Mouse (Mus musculus): ENCODE data around the gene Rho.

Gene Rho

DNA sequence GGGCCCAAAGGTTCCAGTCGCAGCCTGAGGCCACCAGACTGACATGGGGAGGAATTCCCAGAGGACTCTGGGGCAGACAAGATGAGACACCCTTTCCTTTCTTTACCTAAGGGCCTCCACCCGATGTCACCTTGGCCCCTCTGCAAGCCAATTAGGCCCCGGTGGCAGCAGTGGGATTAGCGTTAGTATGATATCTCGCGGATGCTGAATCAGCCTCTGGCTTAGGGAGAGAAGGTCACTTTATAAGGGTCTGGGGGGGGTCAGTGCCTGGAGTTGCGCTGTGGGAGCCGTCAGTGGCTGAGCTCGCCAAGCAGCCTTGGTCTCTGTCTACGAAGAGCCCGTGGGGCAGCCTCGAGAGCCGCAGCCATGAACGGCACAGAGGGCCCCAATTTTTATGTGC lies at the start of gene Rho:
Gene Rho, plus strand, starts transcription at position 110 of the 400 bp plus-strand sequence.
- DNase-seq (ENCODE audit: low spot score): no peak

DNA sequence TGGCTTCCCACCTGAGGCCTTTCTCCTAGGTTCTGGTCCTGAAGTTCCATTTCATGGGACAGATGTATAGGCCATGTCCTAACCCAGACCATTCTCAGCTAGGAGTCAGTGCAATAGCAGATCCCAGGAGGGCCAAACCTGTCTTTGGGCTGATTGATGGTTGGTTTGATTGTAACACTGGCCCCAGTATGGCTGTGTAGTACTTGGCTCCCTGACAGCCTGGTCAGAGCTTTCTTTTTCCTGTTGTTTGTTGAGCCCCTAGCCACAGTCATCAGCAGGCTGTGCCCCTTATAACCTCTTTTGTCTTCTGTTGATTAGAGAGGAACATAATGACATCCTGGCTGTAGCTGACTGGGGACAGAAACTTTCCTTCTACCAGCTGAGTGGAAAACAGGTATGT lies 47.5 kb upstream of the Rho start:
- DNase-seq (ENCODE audit: low spot score): no peak

DNA sequence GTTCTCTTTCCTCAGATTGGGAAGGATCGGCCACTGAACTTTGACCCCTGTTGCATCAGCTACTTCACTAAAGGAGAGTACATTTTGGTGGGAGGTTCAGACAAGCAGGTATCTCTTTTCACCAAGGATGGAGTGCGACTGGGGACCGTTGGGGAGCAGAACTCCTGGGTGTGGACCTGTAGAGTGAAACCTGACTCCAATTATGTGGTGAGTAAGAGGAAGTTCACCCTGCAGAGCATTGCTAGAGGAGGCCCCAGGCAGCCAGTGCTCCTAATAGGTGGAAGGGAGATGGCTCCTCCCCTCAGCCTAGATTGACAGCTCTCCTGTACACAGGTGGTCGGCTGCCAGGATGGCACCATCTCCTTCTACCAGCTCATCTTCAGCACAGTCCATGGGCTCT lies 44.7 kb upstream of the Rho start:
- no peak for DNase-seq (ENCODE audit: low spot score)

DNA sequence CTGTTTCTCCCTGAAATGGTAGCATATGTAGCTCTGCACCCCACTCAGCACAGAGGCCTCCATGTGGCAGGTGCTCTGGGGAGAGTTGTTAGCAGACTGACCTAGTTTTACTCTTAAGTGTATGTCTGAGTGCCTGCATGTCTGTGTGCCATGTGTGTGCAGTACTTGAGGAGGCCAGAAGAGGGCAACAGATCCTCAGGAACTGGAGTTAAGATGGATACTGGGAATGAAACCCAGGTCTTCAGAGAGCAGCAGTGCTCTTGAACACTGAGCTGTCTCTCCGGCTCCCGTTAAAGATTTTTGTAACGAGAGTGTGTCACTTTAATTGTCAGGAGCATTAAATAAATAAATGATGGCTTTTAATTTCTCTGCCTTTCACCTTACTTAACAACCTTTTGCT lies 43.3 kb upstream of the Rho start:
- no peak for DNase-seq (ENCODE audit: low spot score)

DNA sequence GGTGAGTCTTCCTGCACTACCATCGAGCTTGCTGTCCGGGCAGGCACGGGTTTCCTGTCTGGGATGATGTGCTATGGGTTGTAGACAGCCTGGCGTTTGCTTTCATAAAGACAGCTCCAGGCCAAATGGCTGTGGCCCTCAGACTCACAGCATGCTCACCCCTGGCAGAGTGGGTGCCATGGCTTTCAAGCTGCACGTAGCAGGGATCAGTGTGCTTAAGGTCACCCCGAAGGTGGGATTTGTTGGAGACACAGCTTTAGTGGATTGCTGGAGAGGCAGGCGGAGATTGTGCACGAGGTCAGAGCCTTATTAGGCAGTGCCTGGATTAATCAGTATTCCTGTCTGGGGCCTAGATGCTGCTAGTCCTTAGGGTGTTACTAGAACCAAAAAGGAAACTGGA lies 40.9 kb upstream of the Rho start:
- DNase-seq (ENCODE audit: low spot score): no peak

DNA sequence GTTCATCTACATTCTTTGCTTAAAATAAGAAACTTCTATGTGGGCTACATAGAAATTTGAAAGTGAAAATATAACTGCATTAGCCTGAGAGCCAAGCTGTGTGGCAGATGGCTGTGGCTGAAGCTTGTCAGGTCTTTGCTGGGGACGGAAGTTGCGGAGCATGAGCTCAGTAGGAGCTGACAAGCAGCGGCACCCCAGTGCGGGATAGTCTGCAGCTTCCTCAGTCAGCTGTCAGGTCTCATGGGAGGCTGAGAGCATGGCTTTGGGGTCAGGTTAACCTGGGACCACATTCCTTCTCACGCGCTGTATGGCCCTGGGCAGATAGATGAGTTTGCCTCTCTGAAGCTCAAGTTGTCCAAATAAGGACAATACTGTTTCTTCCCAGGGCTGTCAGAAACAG lies 40.5 kb upstream of the Rho start:
- DNase-seq (ENCODE audit: low spot score): no peak

DNA sequence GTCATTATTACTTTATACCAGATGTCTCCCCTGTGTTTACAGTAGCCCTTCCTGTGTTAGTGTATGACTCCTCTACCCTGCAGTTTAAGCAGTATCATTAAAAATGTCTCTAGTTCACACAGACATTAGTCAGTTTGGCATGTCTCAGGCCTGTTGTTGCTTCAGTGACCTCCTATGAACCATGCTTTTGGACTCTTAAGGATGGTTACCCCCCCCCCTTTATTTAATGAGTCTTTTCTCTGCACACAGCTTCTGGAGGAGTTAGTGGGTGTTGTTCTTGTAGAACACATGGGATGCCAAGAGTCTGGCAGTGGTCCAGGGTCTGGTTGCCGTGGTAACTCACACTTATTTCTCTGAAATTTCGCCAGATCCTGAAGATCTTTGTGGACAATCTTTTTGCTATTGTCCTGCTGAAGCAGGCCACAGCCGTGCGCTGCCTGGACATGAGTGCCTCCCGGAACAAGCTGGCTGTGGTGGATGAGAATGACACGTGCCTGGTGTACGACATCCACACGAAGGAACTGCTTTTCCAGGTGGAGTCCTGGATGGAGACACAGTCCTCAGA lies 40.0 kb upstream of the Rho start:
- DNase-seq (ENCODE audit: low spot score): peak; percentile 79

DNA sequence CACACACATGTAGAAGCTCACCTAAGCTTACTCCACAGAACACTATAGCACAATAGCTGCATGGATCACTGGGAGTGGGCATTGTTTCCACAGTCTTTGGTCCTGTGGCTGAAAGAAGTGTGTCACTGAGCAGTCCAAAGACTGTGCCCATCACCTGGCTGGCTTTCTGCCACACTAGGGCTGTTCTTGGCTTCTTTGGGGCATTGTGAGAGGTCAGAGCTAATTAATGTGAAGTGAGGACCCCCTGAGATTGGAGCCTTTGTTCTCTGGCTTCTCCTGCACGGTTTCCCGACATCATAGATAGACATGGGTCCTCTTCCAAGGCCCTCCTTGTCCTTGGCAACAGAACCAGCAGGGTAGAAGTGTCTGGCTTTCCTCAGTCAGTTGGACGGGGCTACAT lies 39.2 kb upstream of the Rho start:
- no peak for DNase-seq (ENCODE audit: low spot score)

DNA sequence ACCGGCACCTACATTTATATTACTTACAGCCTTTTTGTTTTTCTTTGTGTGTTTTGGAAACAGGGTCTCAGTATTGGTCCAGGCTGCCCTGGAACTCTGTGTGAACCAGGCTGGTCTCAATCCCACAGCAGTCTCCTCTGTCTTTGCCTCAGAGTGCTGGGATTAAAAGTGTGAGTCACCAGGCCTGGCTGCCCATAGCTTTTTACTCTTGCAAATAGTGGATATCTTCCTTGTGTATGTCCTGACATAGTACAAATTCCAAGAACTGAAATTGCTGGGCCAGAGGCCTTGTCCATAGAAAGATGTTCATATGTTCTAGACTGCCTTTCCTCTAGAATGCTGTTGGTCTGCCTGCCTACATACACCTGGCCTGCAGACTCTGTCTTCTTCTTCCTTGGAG lies 35.2 kb upstream of the Rho start:
- DNase-seq (ENCODE audit: low spot score): no peak

DNA sequence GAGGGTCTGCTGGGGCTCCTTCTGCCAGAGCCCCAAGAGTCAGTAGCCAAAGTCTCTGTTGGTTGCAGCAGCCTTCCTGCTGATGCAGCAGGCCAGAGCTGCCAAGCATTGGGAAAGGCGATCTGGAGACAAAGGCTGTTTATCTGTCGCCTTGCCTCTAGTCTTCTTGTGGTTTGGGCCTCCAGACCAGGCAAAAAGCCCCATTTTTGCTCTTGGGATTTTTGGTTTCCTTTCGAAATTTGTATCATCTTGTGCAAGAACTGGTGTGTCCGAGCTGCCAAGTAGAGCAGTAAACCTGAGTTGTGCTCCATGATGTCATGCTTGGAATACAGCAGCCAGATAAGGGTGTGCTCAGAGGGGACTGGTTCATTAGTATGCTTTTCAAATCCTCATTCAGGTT lies 34.4 kb upstream of the Rho start:
- DNase-seq (ENCODE audit: low spot score): no peak

DNA sequence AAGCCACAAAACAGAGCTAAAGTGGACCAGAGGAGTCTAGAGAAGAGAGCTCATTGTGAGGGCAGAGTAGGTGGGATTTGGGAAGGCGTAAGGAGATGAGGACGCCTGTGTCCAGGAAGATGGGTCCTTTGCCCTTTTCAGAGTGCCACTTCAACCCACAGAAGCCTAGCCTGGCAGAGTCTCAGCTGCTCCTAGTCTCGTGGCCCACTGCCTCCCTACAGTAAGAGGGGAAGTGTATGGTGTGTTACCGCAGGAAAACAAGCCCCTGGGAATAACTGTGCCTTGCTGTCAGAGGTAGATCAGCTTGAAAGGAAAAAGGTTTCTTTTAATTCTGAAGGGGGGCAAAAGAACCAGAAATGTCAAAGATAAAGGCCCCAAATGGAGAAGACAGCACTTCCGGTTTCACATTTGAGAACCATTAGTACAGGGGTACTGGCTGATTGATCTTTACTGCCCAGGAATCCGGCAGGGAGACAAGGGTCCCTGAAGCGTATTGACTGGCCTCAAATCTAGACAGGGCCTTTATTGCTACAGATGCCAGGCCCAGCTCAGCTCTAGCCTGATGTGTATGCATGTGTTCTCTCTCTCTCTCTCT lies 33.5 kb upstream of the Rho start:
- no peak for DNase-seq (ENCODE audit: low spot score)

DNA sequence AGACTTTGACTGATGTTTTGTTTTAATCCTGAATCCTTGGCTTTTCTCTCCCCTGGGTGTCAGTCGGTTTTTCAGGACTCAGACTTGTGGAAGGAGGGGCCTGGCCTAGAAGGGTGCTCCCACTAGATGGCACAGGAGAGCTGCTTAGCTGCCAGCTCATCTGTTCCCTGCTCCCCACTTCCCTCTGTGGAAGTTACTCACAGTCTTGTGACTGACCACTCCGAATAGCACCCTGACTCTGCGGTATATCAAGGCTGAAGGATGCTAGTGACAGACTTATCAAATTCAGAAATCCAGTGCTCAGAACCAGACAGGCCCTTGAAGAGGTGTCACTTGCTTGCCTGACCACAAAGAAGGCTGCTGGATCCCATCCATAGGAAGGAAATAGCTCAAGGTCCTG lies 30.5 kb upstream of the Rho start:
- DNase-seq (ENCODE audit: low spot score): peak; percentile 89

DNA sequence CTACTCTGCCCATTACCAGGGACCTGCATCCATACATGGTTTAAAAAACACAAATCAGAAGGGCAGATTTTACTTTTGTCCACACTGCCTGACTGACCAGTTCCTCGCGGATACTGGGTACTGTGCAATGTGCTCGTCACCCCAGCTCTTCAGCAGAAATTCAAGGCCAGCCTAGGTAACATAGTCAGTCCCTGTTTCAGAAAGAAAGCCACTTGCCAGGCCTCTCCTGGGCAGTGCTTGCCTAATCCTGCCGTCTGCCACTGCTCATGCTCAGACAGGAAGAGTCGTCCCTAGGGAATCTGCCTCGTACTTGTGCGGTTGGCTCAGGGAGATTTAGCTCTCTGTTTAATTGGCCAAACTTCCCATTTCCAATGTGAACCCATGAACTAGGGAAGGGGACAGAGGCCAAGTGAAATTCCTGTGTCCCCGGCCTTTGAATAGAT lies 30.0 kb upstream of the Rho start:
- DNase-seq (ENCODE audit: low spot score): no peak

DNA sequence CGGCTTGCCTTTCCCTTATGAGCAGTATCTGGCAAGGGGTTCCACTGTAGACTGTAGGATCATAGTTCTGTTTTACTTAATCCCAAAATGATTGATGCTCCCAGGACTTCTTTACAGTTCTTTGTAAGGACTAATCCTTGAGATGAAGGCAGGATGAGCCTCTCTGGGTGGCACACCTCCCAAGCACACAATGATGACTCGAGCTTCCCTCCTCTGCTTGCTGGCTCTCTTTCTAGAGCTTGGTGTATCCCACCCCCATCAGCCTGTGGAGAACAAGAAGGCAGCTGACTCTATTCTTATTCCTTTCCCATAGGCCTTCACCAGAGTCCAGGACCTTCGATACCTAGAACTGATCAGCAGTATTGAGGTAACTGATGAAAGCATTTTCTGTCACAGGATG lies 29.0 kb upstream of the Rho start:
- no peak for DNase-seq (ENCODE audit: low spot score)

DNA sequence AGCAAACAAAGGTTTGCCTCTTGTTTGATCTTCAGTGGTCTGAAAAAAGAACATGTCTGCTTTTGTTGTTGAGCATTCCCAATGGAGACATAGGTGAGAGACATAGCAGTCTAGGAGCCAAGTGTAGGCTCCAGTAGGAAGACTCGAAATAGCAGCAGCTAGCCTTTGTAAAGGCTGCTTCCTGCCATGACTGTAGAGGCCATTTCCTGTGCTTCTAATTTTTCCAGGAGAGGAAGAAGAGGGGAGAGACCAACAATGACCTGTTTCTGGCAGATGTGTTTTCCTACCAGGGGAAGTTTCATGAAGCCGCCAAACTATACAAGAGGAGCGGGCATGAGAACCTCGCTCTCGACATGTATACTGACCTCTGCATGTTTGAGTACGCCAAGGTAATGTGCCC lies 26.0 kb upstream of the Rho start:
- no peak for DNase-seq (ENCODE audit: low spot score)

DNA sequence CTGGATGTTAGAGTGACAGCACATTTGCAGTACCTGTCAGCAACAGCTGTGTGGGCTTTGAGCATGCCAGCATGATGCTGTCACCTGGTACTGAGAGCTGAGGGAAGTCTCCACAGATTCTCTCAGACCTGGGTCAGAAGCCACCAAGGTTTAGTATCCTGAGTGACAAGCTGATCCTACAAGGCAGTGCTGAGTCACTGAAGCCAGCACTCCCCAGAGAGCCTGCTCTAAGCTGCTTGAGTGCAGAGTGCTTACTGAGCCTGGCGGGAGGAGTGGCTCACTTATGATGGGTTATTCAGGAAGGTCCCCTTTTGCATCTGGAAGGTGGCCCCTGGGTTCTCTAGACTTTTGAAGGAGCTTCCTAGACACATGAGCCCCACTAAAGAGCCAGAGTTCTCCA lies 25.1 kb upstream of the Rho start:
- no peak for DNase-seq (ENCODE audit: low spot score)

DNA sequence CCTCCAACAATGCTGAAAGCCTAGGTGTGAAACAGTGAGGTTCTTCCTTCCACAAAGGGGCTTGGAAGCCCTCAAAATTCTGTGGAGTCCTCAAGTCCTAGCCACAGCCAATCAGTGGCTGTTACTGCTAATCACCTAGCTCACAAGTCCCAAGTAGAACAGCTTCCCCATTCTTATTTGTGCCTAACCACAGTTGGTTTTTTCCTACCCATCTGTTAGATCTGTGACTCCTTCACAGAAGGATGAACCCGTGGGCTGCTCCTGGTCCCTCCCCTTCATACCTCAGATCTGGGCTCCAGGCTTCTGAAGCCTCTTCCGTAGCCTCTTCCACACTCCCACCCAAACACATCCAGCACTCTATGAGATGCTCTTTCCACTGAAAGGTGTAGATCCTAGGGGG lies 24.7 kb upstream of the Rho start:
- DNase-seq (ENCODE audit: low spot score): no peak

DNA sequence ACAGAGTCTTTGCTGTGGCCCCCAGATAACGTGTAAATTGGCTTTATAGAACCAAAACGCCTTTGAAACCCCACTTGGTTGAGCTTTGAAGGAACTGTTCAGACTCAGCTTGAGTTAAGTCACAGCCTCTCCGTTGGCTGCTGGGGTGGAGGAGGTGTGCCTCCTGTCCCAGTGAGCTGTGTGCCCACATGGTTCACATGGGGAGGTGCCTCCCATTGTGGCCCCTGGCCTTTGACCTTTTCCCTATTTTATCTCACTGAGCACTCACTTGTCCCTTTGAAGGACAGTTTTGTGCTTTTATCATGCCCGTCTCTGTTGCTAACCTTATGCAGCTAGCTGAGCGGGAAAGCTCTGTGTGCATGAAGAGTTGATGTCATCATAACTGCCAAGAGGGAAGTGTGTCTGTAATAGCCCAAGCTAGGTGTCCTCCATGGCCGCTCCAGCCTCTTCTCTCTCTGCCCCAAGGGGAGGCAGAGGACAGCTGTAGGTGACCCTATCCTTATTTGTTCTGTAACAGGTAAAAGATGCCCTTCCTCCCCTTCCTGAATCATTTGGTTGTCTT lies 23.0 kb upstream of the Rho start:
- DNase-seq (ENCODE audit: low spot score): no peak

DNA sequence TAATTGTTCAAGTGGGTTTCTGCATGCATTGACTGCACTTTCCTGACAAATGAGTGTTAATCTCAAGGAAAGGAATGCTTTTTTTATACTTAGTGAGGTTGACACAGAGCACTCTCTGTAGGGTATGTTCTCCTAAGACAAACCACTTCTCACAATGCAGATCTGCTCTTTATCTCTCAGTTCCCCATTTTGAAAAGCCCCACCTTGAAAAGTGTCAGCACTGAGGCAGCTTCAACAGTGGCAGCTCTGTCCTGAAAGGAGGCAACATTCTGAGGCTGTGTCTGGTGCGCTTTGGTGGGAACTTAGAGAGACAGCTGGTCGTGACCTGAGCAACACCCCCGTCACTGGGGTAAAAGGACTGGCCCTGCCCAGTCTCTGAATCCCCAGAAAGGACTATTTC lies 22.5 kb upstream of the Rho start:
- DNase-seq (ENCODE audit: low spot score): no peak

DNA sequence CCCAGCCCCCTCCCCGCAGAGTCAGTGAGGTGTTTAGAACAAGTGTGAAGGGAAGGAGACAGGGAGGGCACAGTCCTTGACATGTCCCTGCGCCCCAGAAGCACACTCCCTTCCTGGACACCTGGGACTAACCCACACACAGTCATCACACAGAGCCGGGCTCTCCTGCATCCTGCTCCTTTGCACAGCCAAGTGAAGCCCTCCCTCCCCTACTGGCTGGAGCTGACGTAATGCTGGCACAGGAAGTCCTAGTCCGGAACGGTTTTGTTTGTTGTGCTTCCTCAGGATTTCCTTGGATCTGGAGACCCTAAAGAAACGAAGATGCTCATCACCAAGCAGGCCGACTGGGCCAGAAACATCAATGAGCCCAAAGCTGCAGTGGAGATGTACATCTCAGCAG lies 21.6 kb upstream of the Rho start:
- DNase-seq (ENCODE audit: low spot score): no peak

DNA sequence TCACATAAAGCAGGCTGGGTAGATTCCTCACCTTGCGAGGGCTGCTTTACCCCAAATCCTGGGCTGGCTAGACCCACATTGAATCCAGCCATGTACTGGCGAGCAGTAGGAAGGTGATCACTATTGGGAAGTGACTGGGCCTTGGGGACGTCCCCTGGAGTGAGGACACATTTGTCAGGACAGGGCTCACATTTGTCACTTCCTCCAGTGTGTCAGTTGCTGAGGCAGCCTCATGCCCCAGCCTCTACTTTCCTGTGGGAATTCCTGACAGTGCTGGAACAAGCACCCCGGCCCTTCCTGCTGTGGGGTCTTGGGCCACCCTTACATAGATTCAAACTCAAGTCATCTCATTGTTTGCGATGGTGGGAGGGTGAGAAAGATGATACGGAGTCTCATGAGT lies 19.8 kb upstream of the Rho start:
- no peak for DNase-seq (ENCODE audit: low spot score)

DNA sequence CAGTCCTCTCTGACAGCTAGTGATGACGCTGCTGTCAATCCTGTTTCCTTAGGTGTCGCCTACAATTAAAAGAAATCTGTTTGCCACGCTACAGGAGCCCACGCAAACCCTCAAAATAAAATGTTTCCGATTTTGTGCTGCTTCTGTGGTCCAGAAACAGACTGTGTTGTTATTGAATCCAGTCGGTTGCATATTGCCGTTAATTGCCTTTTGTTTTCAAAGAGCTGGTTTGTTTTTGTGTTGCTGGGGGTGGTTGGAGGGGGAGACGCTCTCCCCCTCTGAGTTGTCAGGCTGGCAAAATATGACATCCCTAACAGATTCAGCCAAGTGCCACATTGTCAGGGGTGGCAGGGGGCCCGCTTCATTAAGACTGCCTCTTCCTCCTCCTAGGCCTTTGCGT lies 18.1 kb upstream of the Rho start:
- peak; percentile 57 for DNase-seq (ENCODE audit: low spot score)

DNA sequence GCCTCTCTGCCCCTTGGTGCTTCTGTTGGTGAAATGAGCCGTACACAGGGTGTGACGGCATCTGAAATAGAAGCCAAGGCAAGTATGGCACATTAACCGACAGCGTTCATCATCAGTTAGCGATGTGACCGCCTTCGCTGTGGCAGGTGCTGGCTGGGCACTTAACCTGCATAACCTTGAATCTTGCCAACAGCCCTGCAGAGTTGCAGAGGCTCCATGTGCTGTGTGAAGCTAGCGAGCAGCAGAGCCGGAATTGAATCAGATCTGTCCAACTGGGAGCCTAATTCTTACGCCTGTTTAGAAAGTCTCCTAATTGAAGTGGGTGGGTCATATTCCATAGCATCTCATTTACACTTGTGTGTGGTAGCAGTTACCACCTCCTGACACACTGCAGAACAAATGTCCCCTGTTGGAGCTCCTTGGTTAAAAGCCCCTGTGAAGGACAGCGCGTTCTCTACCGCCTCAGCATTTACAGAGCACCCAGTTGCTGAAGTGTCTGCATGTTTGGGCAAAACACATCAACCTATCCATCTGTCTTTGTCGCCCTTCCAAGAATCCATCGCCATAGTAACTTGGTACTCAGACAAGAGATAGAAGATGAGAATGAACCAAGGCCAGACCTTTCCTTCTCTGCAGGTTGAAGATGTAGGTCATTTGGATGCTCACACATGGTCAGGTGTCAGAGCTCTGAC lies 16.9 kb upstream of the Rho start:
- peak; percentile 64 for DNase-seq (ENCODE audit: low spot score)

All from layer of hippocampus, adult 11-12 months (tissue).